Mouse (Mus musculus): ENCODE measurements around the gene Tmem25. TPM values are rescaled to one million over a fixed set of nuclear protein-coding genes. Genes with fewer than 3 reads are reported as not detected.

Gene Tmem25
- polyA plus RNA-seq, 1 experiment from 2014 or later: 0.80 TPM

Other genes starting within 250 kb of the Tmem25 start
- 0.06 TPM in 1 of 2 replicates, not detected in the other for gene Cxcr5, start 237.4 kb downstream of the Tmem25 start, polyA plus RNA-seq (2014; fragmentation: Nextera tagmentation; extraction: Ambion mirVana)
- 7.7 and 15.0 TPM in 2 replicates for gene Ddx6, start 194.4 kb downstream of the Tmem25 start, polyA plus RNA-seq (2014; fragmentation: Nextera tagmentation; extraction: Ambion mirVana)
- gene Treh, start 126.1 kb downstream of the Tmem25 start, polyA plus RNA-seq (2014; fragmentation: Nextera tagmentation; extraction: Ambion mirVana): not detected in 2 replicates
- gene Phldb1, start 64.1 kb downstream of the Tmem25 start, polyA plus RNA-seq (2014; fragmentation: Nextera tagmentation; extraction: Ambion mirVana): 23.6 and 24.2 TPM in 2 replicates
- 139 and 168 TPM in 2 replicates for gene Arcn1, start 31.5 kb downstream of the Tmem25 start, polyA plus RNA-seq (2014; fragmentation: Nextera tagmentation; extraction: Ambion mirVana)
- 71.4 and 72.5 TPM in 2 replicates for gene Ift46, start 31.4 kb downstream of the Tmem25 start, polyA plus RNA-seq (2014; fragmentation: Nextera tagmentation; extraction: Ambion mirVana)
- 0.24 TPM in 1 of 2 replicates, not detected in the other for gene Ttc36, start 3.8 kb upstream of the Tmem25 start, polyA plus RNA-seq (2014; fragmentation: Nextera tagmentation; extraction: Ambion mirVana)
- gene Kmt2a, start 82.0 kb upstream of the Tmem25 start, polyA plus RNA-seq (2014; fragmentation: Nextera tagmentation; extraction: Ambion mirVana): 7.3 and 13.9 TPM in 2 replicates
- gene Atp5l, start 121.4 kb upstream of the Tmem25 start, polyA plus RNA-seq (2014; fragmentation: Nextera tagmentation; extraction: Ambion mirVana): 943 and 1,030 TPM in 2 replicates
- gene Ube4a, start 166.3 kb upstream of the Tmem25 start, polyA plus RNA-seq (2014; fragmentation: Nextera tagmentation; extraction: Ambion mirVana): 22.7 and 26.5 TPM in 2 replicates
- gene Cd3g, start 181.1 kb upstream of the Tmem25 start, polyA plus RNA-seq (2014; fragmentation: Nextera tagmentation; extraction: Ambion mirVana): not detected in 2 replicates
- gene Cd3d, start 182.5 kb upstream of the Tmem25 start, polyA plus RNA-seq (2014; fragmentation: Nextera tagmentation; extraction: Ambion mirVana): not detected in 2 replicates
- not detected in 2 replicates for gene Cd3e, start 210.3 kb upstream of the Tmem25 start, polyA plus RNA-seq (2014; fragmentation: Nextera tagmentation; extraction: Ambion mirVana)
- gene Mpzl2, start 240.5 kb upstream of the Tmem25 start, polyA plus RNA-seq (2014; fragmentation: Nextera tagmentation; extraction: Ambion mirVana): 0.25 and 1.3 TPM in 2 replicates